Mouse (Mus musculus): ENCODE measurements around the gene 1810013L24Rik. TPM values are rescaled to one million over a fixed set of nuclear protein-coding genes. Genes with fewer than 3 reads are reported as not detected.
A peak's percentile ranks its signal among the peaks of the same experiment; 100 is the strongest.

1810013L24Rik gene
- polyA plus RNA-seq, 1 experiment, result 27.5 TPM

GRCm38 (mm10) chr16:8842962-8843361, 13.1 kb downstream of the 1810013L24Rik start:
- Histone ChIP-seq H3K27me3 (ENCODE audit: control insufficient read depth, insufficient read depth, insufficient read length) (no peaks in the 10 kb centered on the region), H3ac (ENCODE audit: control insufficient read depth, insufficient read length) (no peak overlapping the region), H3K4me2 (ENCODE audit: low read depth) (no peak overlapping the region), H3K79me2 (ENCODE audit: control insufficient read depth, insufficient read depth) (peaks cover 96% of the 10 kb centered on the region), H3K4me3 (no peak overlapping the region), H3K36me3 (ENCODE audit: control insufficient read depth, insufficient read depth) (peaks cover 58% of the 10 kb centered on the region)
- TF ChIP-seq MYOD1 (IDR thresholded peaks at IDR 0.05; ENCODE audit: control insufficient read depth in 1 of 3, insufficient read length in 2 of 3, low read depth in 2 of 3), result no peak
- TF ChIP-seq USF1 (IDR thresholded peaks at IDR 0.05; ENCODE audit: low read depth), result no peak
- no peak for TF ChIP-seq MYOG (IDR thresholded peaks at IDR 0.05; ENCODE audit: control insufficient read depth in 1 of 3, insufficient read depth in 1 of 3, insufficient read length in 2 of 3, low read depth in 2 of 3)
- TF ChIP-seq E2F4 (IDR thresholded peaks at IDR 0.05; ENCODE audit: insufficient read depth), result no peak
- TF ChIP-seq TCF3 (IDR thresholded peaks at IDR 0.05; ENCODE audit: insufficient read length, low read depth), result no peak
- TF ChIP-seq POLR2A (IDR thresholded peaks at IDR 0.05; ENCODE audit: insufficient read length, low read depth), result no peak
- TF ChIP-seq SRF (IDR thresholded peaks at IDR 0.05; ENCODE audit: control insufficient read depth, insufficient read length, low read depth), result no peak
- no peak for TF ChIP-seq MAX (IDR thresholded peaks at IDR 0.05; ENCODE audit: low read depth)
- no peak for TF ChIP-seq CEBPB (IDR thresholded peaks at IDR 0.05; ENCODE audit: insufficient read depth, poor library complexity, severe bottlenecking)
- no peak for TF ChIP-seq TCF12 (IDR thresholded peaks at IDR 0.05; ENCODE audit: insufficient read depth, poor library complexity, severe bottlenecking)
- TF ChIP-seq POLR2AphosphoS2 (IDR thresholded peaks at IDR 0.05; ENCODE audit: insufficient read length, low read depth), result no peak
- TF ChIP-seq REST (IDR thresholded peaks at IDR 0.05; ENCODE audit: insufficient read depth, insufficient read length), result no peak

- H3K4me2 ChIP-seq (ENCODE audit: low read depth), result no peak overlapping the region
- H3K4me3 ChIP-seq, result no peak overlapping the region
- H3ac ChIP-seq (ENCODE audit: control insufficient read depth, insufficient read length), result no peak overlapping the region
- peaks cover 55% of the 10 kb centered on the region for H3K36me3 ChIP-seq (ENCODE audit: control insufficient read depth, insufficient read depth)
- no peaks in the 10 kb centered on the region for H3K27me3 ChIP-seq (ENCODE audit: control insufficient read depth, insufficient read depth, insufficient read length)
- peaks cover 96% of the 10 kb centered on the region for H3K79me2 ChIP-seq (ENCODE audit: control insufficient read depth, insufficient read depth)
- no peak for TF ChIP-seq POLR2AphosphoS2 (IDR thresholded peaks at IDR 0.05; ENCODE audit: insufficient read length, low read depth)
- TF ChIP-seq TCF3 (IDR thresholded peaks at IDR 0.05; ENCODE audit: insufficient read length, low read depth), result no peak
- TF ChIP-seq MYOD1 (IDR thresholded peaks at IDR 0.05; ENCODE audit: control insufficient read depth in 1 of 3, insufficient read length in 2 of 3, low read depth in 2 of 3), result no peak
- TF ChIP-seq TCF12 (IDR thresholded peaks at IDR 0.05; ENCODE audit: insufficient read depth, poor library complexity, severe bottlenecking), result no peak
- no peak for TF ChIP-seq SRF (IDR thresholded peaks at IDR 0.05; ENCODE audit: control insufficient read depth, insufficient read length, low read depth)
- TF ChIP-seq POLR2A (IDR thresholded peaks at IDR 0.05; ENCODE audit: insufficient read length, low read depth), result no peak
- TF ChIP-seq MYOG (IDR thresholded peaks at IDR 0.05; ENCODE audit: control insufficient read depth in 1 of 3, insufficient read depth in 1 of 3, insufficient read length in 2 of 3, low read depth in 2 of 3), result no peak
- TF ChIP-seq CEBPB (IDR thresholded peaks at IDR 0.05; ENCODE audit: insufficient read depth, poor library complexity, severe bottlenecking), result no peak
- TF ChIP-seq E2F4 (IDR thresholded peaks at IDR 0.05; ENCODE audit: insufficient read depth), result no peak
- no peak for TF ChIP-seq USF1 (IDR thresholded peaks at IDR 0.05; ENCODE audit: low read depth)
- TF ChIP-seq MAX (IDR thresholded peaks at IDR 0.05; ENCODE audit: low read depth), result no peak
- TF ChIP-seq REST (IDR thresholded peaks at IDR 0.05; ENCODE audit: insufficient read depth, insufficient read length), result no peak
These were observed 13.8 kb downstream of the 1810013L24Rik start for GRCm38 (mm10) chr16:8843580-8844175.

GRCm38 (mm10) chr16:8845986-8846385, 16.1 kb downstream of the 1810013L24Rik start:
- H3ac ChIP-seq (ENCODE audit: control insufficient read depth, insufficient read length), result no peak overlapping the region
- peaks cover 39% of the 10 kb centered on the region for H3K36me3 ChIP-seq (ENCODE audit: control insufficient read depth, insufficient read depth)
- no peak overlapping the region for H3K4me3 ChIP-seq
- H3K27me3 ChIP-seq (ENCODE audit: control insufficient read depth, insufficient read depth, insufficient read length), result no peaks in the 10 kb centered on the region
- TF ChIP-seq POLR2AphosphoS2 (IDR thresholded peaks at IDR 0.05; ENCODE audit: insufficient read length, low read depth), result no peak
- peak overlapping the region; percentile 54 for H3K4me2 ChIP-seq (ENCODE audit: low read depth)
- H3K79me2 ChIP-seq (ENCODE audit: control insufficient read depth, insufficient read depth), result peaks cover 93% of the 10 kb centered on the region

DNA sequence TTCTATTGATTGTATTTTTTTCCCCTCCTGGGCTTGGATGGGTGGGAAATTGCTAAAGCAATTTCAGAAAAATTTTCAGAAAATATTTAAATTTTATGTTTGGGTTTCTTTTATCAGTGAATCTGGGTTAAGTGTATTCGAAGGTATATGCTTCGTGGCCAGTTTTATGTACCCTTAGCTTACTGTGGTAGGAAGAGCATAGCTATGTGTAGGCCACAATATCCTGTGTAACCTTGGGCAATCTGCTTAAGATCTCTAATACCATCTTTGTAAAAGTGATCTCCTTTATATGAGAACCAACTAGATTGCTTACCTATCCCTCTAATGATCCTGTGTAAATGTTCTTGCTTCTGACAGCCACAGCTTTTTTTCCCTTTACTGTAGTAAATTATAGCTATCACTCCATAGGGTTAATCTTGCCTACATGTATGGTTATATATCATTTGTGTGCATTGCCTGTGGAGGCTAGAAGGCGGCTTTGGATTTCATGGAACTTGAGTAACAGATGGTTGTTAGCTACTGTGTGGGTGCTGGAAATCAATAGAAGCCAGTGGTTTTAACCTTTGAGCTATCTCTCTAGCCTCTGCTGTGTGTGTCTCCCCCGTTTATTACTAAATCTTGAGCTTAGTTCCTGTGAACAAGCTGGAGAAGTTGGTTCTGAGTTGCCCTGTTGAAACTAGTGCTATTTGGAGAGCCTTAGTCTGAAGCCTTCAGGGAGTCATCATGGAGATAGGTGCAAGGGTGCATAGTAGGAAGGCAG, 18.6 kb downstream of the 1810013L24Rik start:
- Histone ChIP-seq H3K27me3 (ENCODE audit: control insufficient read depth, insufficient read depth, insufficient read length) (no peaks in the 10 kb centered on the region), H3K4me3 (no peak overlapping the region), H3K36me3 (ENCODE audit: control insufficient read depth, insufficient read depth) (peaks cover 15% of the 10 kb centered on the region)

More for the DNA sequence above, 18.6 kb downstream of the 1810013L24Rik start:
- Histone ChIP-seq H3ac (ENCODE audit: control insufficient read depth, insufficient read length) (no peak overlapping the region), H3K4me2 (ENCODE audit: low read depth) (peak overlapping the region; percentile 56), H3K79me2 (ENCODE audit: control insufficient read depth, insufficient read depth) (peaks cover 94% of the 10 kb centered on the region)
- no peak for TF ChIP-seq REST (IDR thresholded peaks at IDR 0.05; ENCODE audit: insufficient read depth, insufficient read length)
- TF ChIP-seq SRF (IDR thresholded peaks at IDR 0.05; ENCODE audit: control insufficient read depth, insufficient read length, low read depth), result no peak
- no peak for TF ChIP-seq CEBPB (IDR thresholded peaks at IDR 0.05; ENCODE audit: insufficient read depth, poor library complexity, severe bottlenecking)
- no peak for TF ChIP-seq MYOG (IDR thresholded peaks at IDR 0.05; ENCODE audit: control insufficient read depth in 1 of 3, insufficient read depth in 1 of 3, insufficient read length in 2 of 3, low read depth in 2 of 3)
- no peak for TF ChIP-seq E2F4 (IDR thresholded peaks at IDR 0.05; ENCODE audit: insufficient read depth)
- TF ChIP-seq MAX (IDR thresholded peaks at IDR 0.05; ENCODE audit: low read depth), result no peak
- TF ChIP-seq TCF3 (IDR thresholded peaks at IDR 0.05; ENCODE audit: insufficient read length, low read depth), result no peak
- no peak for TF ChIP-seq TCF12 (IDR thresholded peaks at IDR 0.05; ENCODE audit: insufficient read depth, poor library complexity, severe bottlenecking)
- no peak for TF ChIP-seq POLR2A (IDR thresholded peaks at IDR 0.05; ENCODE audit: insufficient read length, low read depth)
- TF ChIP-seq MYOD1 (IDR thresholded peaks at IDR 0.05; ENCODE audit: control insufficient read depth in 1 of 3, insufficient read length in 2 of 3, low read depth in 2 of 3), result no peak
- no peak for TF ChIP-seq USF1 (IDR thresholded peaks at IDR 0.05; ENCODE audit: low read depth)
- TF ChIP-seq POLR2AphosphoS2 (IDR thresholded peaks at IDR 0.05; ENCODE audit: insufficient read length, low read depth), result no peak
